Mouse (Mus musculus): ENCODE data around the gene Hacd2. TPM values are rescaled to one million over a fixed set of nuclear protein-coding genes. Genes with fewer than 3 reads are reported as not detected.

Hacd2 gene
- total RNA-seq, 2 experiments from 2014 or later, result 9.6 to 28.6 TPM

GRCm38 (mm10) chr16:35051066-35051465, 28.8 kb downstream of the Hacd2 start:
- ATAC-seq (replicated peaks; ENCODE audit: poor library complexity, severe bottlenecking), result no peak

DNA sequence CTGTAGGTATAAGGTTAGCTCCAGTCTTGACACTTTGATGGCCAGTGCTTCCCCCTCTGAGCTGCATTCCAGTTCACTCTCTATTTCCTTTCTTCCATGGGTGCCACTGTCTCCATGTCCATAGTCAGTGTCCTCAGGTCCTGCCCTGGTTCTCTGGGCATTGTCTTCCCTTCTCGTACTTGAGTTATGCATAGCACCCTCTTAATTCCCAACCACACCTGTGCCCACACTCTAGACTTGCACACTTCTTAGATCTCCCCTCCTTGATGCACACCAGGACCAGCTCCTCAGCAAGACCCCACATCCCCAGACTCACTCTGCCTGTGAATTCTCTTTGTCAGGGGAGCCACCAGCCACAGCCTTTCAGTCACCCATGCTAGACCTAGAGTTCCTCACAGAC, 30.0 kb downstream of the Hacd2 start:
- no peak for ATAC-seq (replicated peaks; ENCODE audit: poor library complexity, severe bottlenecking)

DNA sequence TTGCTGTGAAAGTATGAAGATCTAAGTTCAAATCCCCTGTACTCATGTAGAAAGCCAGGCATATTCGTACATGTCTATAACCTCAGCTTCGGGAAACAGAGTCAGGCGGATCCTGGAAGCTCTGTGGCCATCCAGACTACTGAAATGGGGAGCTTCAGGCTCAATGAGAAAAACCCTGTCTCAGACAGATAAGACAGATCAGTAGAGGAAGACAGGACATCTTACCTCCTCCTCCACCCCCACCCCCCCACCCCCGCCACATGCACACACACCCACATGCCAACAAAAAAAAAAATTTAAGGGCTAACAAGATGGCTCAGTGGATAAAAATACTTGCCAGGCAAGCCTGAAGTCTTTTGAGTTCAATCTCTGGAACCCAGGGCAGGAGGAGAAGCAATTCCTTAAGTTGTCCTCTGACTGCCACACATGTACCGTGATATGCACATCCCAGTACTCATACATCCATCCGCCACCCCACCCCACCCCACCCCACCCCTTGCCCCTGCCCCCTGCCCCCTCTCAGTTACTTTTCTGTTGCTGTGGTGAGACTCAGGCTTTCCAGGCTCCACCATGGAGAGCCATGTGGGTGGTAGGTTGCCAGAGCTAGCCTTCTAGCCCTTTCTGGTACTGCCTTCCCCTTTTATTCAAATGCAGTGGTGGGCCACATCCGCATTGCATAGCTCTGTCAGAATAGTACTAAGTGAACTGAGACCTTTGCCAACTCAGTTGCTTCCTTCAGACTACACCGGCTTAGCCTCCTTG, 32.4 kb downstream of the Hacd2 start:
- ATAC-seq (replicated peaks; ENCODE audit: poor library complexity, severe bottlenecking), result peak; percentile 89

DNA sequence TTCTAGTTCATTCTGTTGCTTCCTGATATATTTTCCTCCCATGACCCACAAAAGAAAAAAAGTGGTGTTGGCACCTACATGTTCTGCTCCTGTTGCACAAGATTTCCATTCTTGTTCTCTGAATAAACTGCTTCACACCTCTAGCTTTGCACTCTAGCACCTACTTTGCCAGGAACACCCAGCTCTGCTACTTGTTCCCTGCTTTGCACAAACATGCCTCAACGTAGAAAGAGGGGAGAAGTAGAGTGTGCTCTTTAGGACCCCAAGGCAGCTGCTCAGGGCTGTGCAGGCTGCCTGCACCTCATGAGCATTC, 32.9 kb downstream of the Hacd2 start:
- no peak; the same call in 1 of the 2 replicates for ATAC-seq (replicated peaks; ENCODE audit: poor library complexity, severe bottlenecking)

DNA sequence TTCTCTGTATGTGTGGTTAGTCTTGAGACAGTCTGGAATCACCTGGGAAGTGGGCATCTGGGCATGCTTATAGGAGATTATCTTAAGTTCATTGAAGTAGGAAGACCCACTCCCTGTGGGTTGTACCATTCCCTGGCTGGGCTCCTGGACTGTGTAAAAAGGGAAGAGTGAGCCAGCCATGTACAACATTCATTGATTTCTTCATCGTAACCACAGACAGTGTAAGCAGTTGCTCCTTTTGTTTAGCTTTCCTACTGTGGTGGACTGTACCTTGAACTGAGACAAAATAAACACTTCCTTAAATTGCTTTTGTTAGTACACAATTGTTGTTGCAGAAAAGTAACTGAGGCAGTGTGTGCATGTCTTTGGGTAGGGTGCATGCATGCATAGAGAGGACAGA, 33.6 kb downstream of the Hacd2 start:
- ATAC-seq (replicated peaks; ENCODE audit: poor library complexity, severe bottlenecking), result peak; percentile 80

DNA sequence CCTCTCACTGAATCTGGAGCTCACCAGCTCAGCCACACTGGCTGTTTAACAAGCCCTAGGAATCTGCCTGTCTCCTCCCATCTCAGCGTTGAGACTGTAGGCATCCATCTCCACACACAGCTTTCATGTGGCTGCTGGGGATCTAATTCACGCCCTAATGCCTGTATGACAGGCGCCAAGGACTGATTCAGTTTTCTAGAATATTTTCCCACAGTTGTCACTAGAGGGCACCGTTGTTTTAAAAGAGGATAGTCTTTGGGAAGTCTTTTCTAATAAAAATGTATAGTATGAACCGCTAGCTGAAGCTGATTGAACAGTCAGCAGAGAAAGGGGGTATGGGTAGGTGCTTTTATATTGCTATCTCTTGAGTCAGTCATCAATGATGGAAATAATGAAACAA, 34.1 kb downstream of the Hacd2 start:
- peak; percentile 21 for ATAC-seq (replicated peaks; ENCODE audit: poor library complexity, severe bottlenecking)

- no peak for ATAC-seq (replicated peaks; ENCODE audit: poor library complexity, severe bottlenecking)
Measured at GRCm38 (mm10) chr16:35056786-35057185, 34.6 kb downstream of the Hacd2 start.

- ATAC-seq (replicated peaks; ENCODE audit: poor library complexity, severe bottlenecking), result no peak
Measured at GRCm38 (mm10) chr16:35061017-35061416, 38.8 kb downstream of the Hacd2 start.

GRCm38 (mm10) chr16:35065724-35066123, 43.5 kb downstream of the Hacd2 start:
- ATAC-seq (replicated peaks; ENCODE audit: poor library complexity, severe bottlenecking), result no peak

DNA sequence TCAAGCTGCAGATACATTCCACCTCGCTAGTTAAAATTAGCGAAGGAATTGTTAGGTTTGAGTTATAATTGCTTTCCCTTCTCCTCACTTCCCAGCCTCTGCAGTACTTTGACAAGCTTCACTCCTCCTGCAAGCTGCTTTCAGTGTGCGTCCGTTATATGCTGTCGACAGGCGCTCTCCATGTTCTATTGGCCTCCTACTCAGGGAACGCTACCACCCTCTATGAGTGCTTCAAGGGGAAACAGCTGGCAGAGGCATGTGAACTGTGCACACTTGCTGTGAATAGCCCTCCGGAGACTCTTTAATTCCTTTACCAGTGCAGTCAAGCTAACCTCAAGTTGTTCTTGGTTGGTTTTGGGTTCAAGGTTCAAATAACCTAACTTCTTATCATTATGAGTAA, 44.9 kb downstream of the Hacd2 start:
- no peak for ATAC-seq (replicated peaks; ENCODE audit: poor library complexity, severe bottlenecking)

GRCm38 (mm10) chr16:35067631-35068030, 45.4 kb downstream of the Hacd2 start:
- no peak for ATAC-seq (replicated peaks; ENCODE audit: poor library complexity, severe bottlenecking)

GRCm38 (mm10) chr16:35068886-35069285, 46.7 kb downstream of the Hacd2 start:
- ATAC-seq (replicated peaks; ENCODE audit: poor library complexity, severe bottlenecking), result no peak

DNA sequence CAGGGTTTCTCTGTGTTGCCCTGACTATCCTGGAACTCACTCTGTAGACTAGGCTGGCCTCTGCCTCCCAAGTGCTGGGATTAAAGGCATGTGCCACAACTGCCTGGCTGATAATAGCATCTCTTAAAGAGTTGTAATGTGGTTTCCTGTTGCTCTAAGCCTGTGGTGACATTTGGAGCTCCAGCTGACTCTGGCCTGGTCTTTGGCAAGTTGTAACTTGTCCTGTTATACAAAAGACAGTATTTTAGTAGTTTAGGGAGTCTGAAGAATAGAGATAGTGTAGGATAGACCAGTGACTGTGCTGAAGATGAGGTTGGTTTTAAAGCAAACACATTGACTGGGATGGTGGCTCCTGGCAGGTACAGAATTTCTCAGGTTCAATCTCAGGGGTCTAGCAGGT, 52.2 kb downstream of the Hacd2 start:
- ATAC-seq (replicated peaks; ENCODE audit: poor library complexity, severe bottlenecking), result no peak

DNA sequence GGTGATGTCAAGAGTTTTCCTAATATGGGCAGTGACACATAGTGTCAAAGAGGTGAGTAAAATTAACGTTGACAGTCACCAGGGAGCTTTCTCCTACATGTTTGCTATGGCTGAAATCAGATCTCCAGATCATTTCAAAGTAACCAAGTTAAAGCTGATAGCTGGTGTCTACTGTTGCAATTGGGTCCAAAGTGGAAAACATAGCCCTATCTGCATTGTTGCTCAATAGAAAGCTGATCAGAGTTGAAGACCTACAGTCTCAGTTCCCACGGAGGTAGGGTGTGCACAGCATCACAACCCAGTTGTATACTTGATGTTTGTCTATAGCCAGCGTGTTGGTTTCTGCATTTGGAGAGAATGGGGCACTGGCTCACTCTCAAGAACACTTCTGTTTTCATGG, 53.4 kb downstream of the Hacd2 start:
- no peak for ATAC-seq (replicated peaks; ENCODE audit: poor library complexity, severe bottlenecking)

DNA sequence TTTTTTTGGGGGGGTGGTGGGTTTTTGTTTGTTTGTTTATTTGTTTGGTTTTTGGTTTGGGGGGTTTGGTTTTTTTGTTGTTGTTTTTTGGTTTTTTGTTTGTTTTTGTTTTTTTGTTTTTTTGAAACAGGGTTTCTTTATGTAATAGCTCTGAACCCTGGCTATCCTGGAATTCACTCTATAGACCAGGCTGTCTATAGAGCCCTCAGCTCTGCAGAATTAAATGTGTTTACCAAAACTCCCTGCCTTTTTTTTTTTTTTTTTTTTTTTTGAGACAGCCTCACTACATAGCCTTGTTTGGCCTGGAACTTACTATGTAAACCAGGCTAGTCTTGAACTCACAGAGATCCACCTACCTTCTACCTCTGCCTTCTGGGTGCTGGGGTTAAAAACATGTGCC, 71.3 kb downstream of the Hacd2 start:
- no peak for ATAC-seq (replicated peaks; ENCODE audit: poor library complexity, severe bottlenecking)

DNA sequence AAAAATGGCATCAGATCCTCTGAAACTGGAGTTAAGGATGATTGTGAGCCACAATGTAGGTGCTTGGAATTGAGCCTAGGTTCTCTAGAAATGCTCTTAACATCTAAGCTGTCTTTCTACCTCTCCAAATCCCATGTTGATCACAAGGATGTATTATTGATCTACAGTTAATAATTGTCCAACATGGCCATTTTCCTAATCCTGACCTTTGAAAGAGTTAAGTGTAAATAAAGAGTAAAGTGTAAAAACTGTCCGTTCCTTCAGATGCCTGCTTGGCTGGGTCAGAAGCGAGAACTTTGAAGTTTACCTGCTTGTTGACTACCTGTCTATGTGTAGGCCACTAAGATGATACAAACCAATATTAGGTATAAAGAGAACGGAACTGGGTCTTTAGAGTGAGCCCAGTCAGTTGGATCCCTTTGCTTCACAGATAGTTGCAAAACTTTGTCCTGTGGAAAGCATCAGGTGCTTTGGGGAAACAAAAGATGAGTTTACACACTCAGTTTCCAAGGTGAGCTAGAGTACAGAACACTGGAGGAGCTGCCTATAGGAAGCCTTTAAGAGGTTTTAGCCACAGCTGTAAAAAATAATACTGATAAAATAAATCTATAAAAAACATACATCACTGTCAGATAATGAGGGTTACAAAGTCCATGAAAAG, 75.8 kb downstream of the Hacd2 start:
- no peak for ATAC-seq (replicated peaks; ENCODE audit: poor library complexity, severe bottlenecking)

DNA sequence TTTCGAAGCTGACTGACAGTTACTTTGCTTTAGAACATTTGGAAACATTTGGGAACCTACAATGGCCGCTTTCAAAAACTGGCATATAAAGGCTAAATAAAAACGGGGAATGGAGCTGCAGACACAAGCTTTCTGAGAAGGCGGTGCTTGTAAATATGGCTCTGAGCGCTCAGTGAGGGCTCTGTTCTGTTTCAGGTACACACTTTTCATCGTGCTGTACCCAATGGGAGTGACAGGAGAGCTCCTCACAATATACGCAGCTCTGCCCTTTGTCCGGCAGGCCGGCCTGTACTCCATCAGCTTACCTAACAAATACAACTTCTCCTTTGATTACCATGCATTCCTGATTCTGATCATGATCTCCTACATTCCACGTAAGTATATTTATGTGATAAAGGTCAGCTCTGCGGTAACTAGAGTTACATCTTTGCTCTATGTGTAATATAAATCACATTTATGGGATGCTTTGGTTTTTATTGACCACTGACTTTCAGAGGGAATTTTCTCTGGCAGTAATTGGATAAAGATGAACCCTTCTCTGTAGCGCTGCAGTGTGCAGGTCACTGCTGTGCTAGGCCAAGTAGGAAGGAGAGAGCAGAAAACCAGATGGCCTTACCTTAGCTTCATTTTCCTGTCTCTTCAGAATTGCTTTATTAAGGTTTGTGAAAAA, 79.7 kb downstream of the Hacd2 start:
- ATAC-seq (replicated peaks; ENCODE audit: poor library complexity, severe bottlenecking), result no peak

GRCm38 (mm10) chr16:35102866-35103620, 80.8 kb downstream of the Hacd2 start:
- no peak for ATAC-seq (replicated peaks; ENCODE audit: poor library complexity, severe bottlenecking)

DNA sequence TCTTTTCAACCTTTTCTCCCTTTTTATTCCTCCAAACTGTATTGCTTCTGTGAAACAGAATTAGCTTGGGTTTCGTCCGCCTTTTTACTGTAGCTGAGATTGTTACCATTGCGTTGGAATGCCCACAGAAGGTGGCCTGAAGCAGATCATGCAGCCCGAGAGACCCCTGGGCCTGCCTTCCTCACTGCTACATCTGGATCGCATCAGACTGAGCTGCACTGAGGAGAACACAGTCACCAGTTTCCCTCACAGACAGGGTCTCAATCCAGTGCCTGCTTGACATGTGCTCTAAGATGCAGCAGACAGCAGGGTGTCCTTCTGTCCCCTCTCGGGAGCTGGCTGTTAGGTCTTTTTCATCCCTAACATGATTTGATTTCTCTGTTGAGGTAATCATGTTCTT, 85.8 kb downstream of the Hacd2 start:
- ATAC-seq (replicated peaks; ENCODE audit: poor library complexity, severe bottlenecking), result no peak

DNA sequence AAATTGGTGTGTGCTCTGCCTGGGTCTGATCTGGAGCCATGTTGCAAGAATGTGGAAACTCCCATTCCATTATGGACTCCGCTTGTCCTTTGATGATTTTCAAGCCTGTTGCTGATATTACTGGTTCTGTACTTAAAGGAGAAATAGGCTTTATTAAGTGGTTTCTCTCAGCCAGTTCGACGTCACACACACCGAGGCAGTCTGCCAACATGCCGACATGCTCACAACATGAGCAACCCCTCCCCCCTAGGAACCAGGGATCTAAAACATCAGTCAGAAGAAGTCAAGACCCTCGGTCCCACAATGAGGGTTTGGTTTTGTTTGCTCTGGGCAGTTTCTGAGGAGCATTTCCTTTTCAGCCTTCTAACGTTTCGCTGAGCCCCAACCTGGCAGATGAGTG, 86.9 kb downstream of the Hacd2 start:
- ATAC-seq (replicated peaks; ENCODE audit: poor library complexity, severe bottlenecking), result no peak
